Mouse (Mus musculus) lung, adult 2 months (tissue): ENCODE results near the gene Rph3a. TPM values are rescaled to one million over a fixed set of nuclear protein-coding genes. Genes with fewer than 3 reads are reported as not detected.

ENCODE experiments used
- DNase-seq: peaks from one replicate; pipeline ENCODE4 v3.0.0; 2022
- H3K4me1 ChIP-seq: fragments of 200-500 bp; 2 replicates; pipeline ENCODE4 v1.6.1; 2011; ENCODE audit warnings: low read length; ENCODE audit not compliant: control insufficient read depth, insufficient read depth
- H3K4me3 ChIP-seq: fragments of 200-500 bp; replicated peaks from 2 replicates; pipeline ENCODE3; 2011; ENCODE audit warnings: low read depth, mild to moderate bottlenecking, control low read depth, low read length; ENCODE audit errors: extremely low read depth
- CTCF ChIP-seq: fragments of 200-500 bp; IDR thresholded peaks from 2 replicates; pipeline ENCODE4 v1.5.1; 2011; ENCODE audit warnings: mild to moderate bottlenecking, low read length, control low read depth; ENCODE audit not compliant: insufficient read depth
- POLR2A ChIP-seq: fragments of 200-500 bp; IDR thresholded peaks from 2 replicates; pipeline ENCODE4 v1.6.1; 2011; ENCODE audit warnings: low read depth, mild to moderate bottlenecking, control low read depth, low read length, borderline replicate concordance; ENCODE audit errors: extremely low read depth
- WGBS: fragments of 180-500 bp; shearing (Covaris S2); methylation state at CpG from one replicate; pipeline ENCODE4 v1.1.7; 2018; 5-methylcytosine and 5-hydroxymethylcytosine counted together
- polyA plus RNA-seq: library from polyadenylated mRNA; depleted of rRNA; stranded (reverse); fragments of >200 nt; gene quantifications from 2 replicates; pipeline ENCODE4 v1.2.3, GENCODE M21; 2012

The Rph3a gene
- polyA plus RNA-seq, 1 experiment = not detected

DNA sequence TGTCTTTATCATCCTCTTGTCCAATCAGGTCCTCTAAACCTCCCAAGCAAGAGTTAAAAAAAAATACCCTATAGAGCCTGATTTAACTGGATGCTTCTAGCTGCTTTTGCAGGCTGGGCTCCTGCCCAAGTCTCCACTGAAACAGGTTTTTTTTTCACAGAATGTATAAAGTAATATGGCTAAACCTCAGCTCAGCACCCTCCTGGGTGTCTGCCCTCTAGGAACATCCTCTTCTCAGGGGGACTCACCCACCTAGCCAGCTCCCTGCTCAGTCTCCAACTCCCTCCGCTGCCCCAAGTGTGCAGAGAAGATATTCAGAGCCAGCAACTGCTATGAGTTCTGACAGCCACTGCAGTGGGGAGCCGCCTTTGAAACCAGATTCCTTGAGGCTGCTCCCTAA, 2.1 kb upstream of the Rph3a start:
- 21% methylated on average over 2 of the region's 2 CpGs for WGBS
- H3K4me1 ChIP-seq = no peaks in the 10 kb centered on the region
- no peak for TF ChIP-seq CTCF
- no peak for TF ChIP-seq POLR2A
- no peak overlapping the region for H3K4me3 ChIP-seq
- no peak for DNase-seq

GRCm38 (mm10) chr5:121009406-121009805, 486 bp downstream of the Rph3a start:
- WGBS = 1% methylated on average over 19 of the region's 19 CpGs
- TF ChIP-seq POLR2A = no peak
- no peak for TF ChIP-seq CTCF
- no peaks in the 10 kb centered on the region for H3K4me1 ChIP-seq
- DNase-seq = peak; percentile 4
- no peak overlapping the region for H3K4me3 ChIP-seq

GRCm38 (mm10) chr5:121008411-121009239, 1.3 kb downstream of the Rph3a start:
- WGBS = 16% methylated on average over 15 of the region's 15 CpGs
- no peak overlapping the region for H3K4me3 ChIP-seq
- TF ChIP-seq CTCF (no peak), POLR2A (no peak)
- H3K4me1 ChIP-seq = no peaks in the 10 kb centered on the region
- DNase-seq = no peak

DNA sequence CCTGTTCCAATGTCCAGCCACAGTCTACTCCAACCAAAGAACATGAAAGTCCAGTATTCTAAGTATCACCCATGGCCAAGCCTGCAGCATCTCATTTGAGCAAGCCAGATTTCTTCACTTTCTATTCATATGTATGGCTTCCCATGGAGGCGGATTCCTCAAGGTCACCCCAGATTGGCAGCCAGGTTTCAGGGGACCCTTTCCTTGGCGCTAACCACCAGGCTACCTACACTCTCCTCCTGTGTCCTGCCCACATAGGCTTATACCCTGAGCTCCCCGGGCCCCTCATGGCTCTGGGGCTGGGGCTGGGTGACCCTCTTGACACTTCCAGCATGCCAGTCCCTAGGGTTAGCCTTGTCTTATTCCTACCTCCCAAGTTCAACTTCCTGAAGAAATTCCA, 2.3 kb downstream of the Rph3a start:
- 80% methylated on average over 3 of the region's 3 CpGs for WGBS
- TF ChIP-seq POLR2A (no peak), CTCF (no peak)

DNA sequence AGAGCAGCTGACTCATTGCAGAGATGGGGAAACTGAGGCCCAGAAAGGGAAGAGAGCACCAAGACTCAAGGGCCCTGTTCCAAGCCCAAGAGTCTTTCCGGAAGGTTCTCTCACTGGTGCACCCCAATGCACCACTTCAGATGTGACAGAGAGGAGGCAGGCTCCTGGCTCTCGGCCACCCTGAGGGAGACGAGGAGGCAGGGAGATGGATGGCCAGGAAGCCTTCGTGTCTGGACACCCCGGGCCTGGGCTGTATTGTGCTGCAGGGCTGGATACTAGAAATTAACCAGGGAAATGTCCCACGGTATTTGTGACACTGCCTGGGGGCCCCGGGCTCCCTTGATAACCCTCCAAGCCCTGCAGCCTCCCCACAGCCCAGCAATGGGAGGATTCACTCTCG, 2.8 kb downstream of the Rph3a start:
- TF ChIP-seq CTCF (no peak), POLR2A (no peak)
- WGBS = 64% methylated on average over 8 of the region's 8 CpGs
- DNase-seq = no peak
- no peak overlapping the region for H3K4me3 ChIP-seq
- H3K4me1 ChIP-seq = no peaks in the 10 kb centered on the region

More for the DNA sequence above, 2.3 kb downstream of the Rph3a start:
- Histone ChIP-seq H3K4me1 (no peaks in the 10 kb centered on the region), H3K4me3 (no peak overlapping the region)
- DNase-seq = no peak

DNA sequence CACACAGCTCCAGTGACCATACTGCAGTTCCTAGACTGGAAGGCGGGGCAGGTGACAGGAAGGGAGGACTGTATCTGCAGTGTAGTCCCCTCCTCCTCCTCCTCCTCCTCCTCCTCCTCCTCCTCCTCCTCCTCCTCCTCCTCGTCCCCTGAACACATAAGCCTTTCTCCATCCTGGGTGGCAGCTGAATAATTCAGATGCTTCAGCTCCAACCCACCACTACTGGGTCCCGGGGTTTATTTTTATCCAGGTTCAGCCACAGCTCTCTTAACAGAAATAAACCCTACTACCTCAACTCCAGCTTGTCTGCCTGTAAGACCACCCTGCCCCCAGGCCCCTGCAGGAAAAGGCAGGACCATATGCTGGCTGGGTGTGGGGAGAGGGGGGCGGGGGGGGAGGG, 3.7 kb downstream of the Rph3a start:
- no peak for DNase-seq
- no peak for TF ChIP-seq CTCF
- TF ChIP-seq POLR2A = no peak

DNA sequence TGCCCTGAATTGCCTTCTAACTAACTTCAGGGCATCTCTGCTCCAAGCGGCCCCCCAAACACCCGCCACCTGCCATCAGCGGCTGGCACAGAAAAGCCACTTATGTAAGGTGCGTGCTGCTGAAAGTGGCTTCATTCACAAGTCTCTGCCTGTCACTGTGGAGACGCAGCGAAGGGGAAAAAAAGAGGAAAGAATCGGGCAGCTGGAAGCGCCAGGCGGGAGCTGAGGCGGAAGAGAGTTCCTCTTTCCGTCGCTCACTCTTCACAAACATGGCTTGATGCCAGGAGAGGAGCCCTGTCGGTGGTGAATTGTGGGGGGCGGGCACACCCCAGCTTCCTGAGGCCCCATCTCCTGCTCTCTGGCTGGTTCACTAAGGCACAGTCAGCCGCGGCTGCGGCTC, 6.1 kb downstream of the Rph3a start:
- no peak overlapping the region for H3K4me3 ChIP-seq
- no peak for DNase-seq
- H3K4me1 ChIP-seq = no peaks in the 10 kb centered on the region
- TF ChIP-seq CTCF = no peak
- TF ChIP-seq POLR2A = no peak
- 22% methylated on average over 17 of the region's 17 CpGs for WGBS

More for the DNA sequence above, 3.7 kb downstream of the Rph3a start:
- WGBS = 47% methylated on average over 3 of the region's 4 CpGs
- no peak overlapping the region for H3K4me3 ChIP-seq
- no peaks in the 10 kb centered on the region for H3K4me1 ChIP-seq

- DNase-seq = no peak
- Histone ChIP-seq H3K4me1 (no peaks in the 10 kb centered on the region), H3K4me3 (no peak overlapping the region)
- TF ChIP-seq CTCF (peak; percentile 39; the same call in 1 of the 2 replicates), POLR2A (no peak)
- 38% methylated on average over 12 of the region's 12 CpGs for WGBS
Measured at GRCm38 (mm10) chr5:120999573-120999972, 10.3 kb downstream of the Rph3a start.

- WGBS = 81% methylated on average over 3 of the region's 3 CpGs
- TF ChIP-seq POLR2A = no peak
- TF ChIP-seq CTCF = no peak
- Histone ChIP-seq H3K4me1 (no peaks in the 10 kb centered on the region), H3K4me3 (no peak overlapping the region)
- no peak for DNase-seq
Measured at GRCm38 (mm10) chr5:120988373-120988772, 21.5 kb downstream of the Rph3a start.

- no peak for DNase-seq
- Histone ChIP-seq H3K4me1 (no peaks in the 10 kb centered on the region), H3K4me3 (no peak overlapping the region)
- 78% methylated on average over 1 of the region's 1 CpGs for WGBS
- TF ChIP-seq POLR2A (no peak), CTCF (no peak)
Measured at GRCm38 (mm10) chr5:120983029-120983428, 26.9 kb downstream of the Rph3a start.
